Mouse (Mus musculus) embryonic facial prominence, embryonic 10.5 days (tissue): Measurements from ENCODE around the gene Sprr2j-ps. TPM values are rescaled to one million over a fixed set of nuclear protein-coding genes. Genes with fewer than 3 reads are reported as not detected.

ENCODE experiments used
- polyA plus RNA-seq: library from polyadenylated mRNA; unstranded; fragments of >200 nt; fragmentation: Nextera tagmentation; extraction: Ambion mirVana; gene quantifications from 2 replicates; pipeline ENCODE4 v1.2.1, GENCODE M21; 2016

Sprr2j-ps gene
- polyA plus RNA-seq, 1 experiment from 2014 or later = not detected

Other genes with a start within 250 kb of the Sprr2j-ps start
- gene Sprr2a1, start 202.3 kb upstream of the Sprr2j-ps start, polyA plus RNA-seq = not detected in 2 replicates
- not detected in 2 replicates for gene Sprr2a2, start 202.2 kb upstream of the Sprr2j-ps start, polyA plus RNA-seq
- gene Sprr2a3, start 132.7 kb upstream of the Sprr2j-ps start, polyA plus RNA-seq = not detected in 2 replicates
- gene Sprr2b, start 101.5 kb upstream of the Sprr2j-ps start, polyA plus RNA-seq = not detected in 2 replicates
- not detected in 2 replicates for gene Sprr2d, start 78.9 kb upstream of the Sprr2j-ps start, polyA plus RNA-seq
- gene Sprr2e, start 65.9 kb upstream of the Sprr2j-ps start, polyA plus RNA-seq = not detected in 2 replicates
- gene Sprr2f, start 52.9 kb upstream of the Sprr2j-ps start, polyA plus RNA-seq = not detected in 2 replicates
- gene Sprr2h, start 32.4 kb upstream of the Sprr2j-ps start, polyA plus RNA-seq = not detected in 2 replicates
- not detected in 2 replicates for gene Sprr2i, start 10.1 kb upstream of the Sprr2j-ps start, polyA plus RNA-seq
- gene Gm9774, start 11.3 kb downstream of the Sprr2j-ps start, polyA plus RNA-seq = 10.3 and 10.6 TPM in 2 replicates
- gene Sprr2k, start 14.5 kb downstream of the Sprr2j-ps start, polyA plus RNA-seq = not detected in 2 replicates
- gene Sprr1b, start 20.7 kb downstream of the Sprr2j-ps start, polyA plus RNA-seq = not detected in 2 replicates
- gene Sprr3, start 40.6 kb downstream of the Sprr2j-ps start, polyA plus RNA-seq = not detected in 2 replicates
- gene Sprr1a, start 67.8 kb downstream of the Sprr2j-ps start, polyA plus RNA-seq = not detected in 2 replicates
- not detected in 2 replicates for gene Sprr4, start 82.4 kb downstream of the Sprr2j-ps start, polyA plus RNA-seq
- not detected in 2 replicates for gene 2310046K23Rik, start 116.4 kb downstream of the Sprr2j-ps start, polyA plus RNA-seq
- not detected in 2 replicates for gene Ivl, start 155.7 kb downstream of the Sprr2j-ps start, polyA plus RNA-seq
- gene Smcp, start 170.9 kb downstream of the Sprr2j-ps start, polyA plus RNA-seq = not detected in 2 replicates
- not detected in 2 replicates for gene 2210017I01Rik, start 189.4 kb downstream of the Sprr2j-ps start, polyA plus RNA-seq
- not detected in 2 replicates for gene Lce6a, start 203.6 kb downstream of the Sprr2j-ps start, polyA plus RNA-seq
- not detected in 2 replicates for gene Lce1a1, start 230.2 kb downstream of the Sprr2j-ps start, polyA plus RNA-seq
- not detected in 2 replicates for gene Lce1b, start 238.8 kb downstream of the Sprr2j-ps start, polyA plus RNA-seq